Mouse (Mus musculus) bone marrow, adult 2 months (tissue): ENCODE data around the gene Mpo.
A peak's percentile ranks its signal among the peaks of the same experiment; 100 is the strongest.

Experiments
- CTCF ChIP-seq: fragments of 200-500 bp; IDR thresholded peaks from 2 replicates; pipeline ENCODE4 v1.5.1; 2011; ENCODE audit warnings: low read length, control low read depth; ENCODE audit not compliant: control insufficient read depth, insufficient read depth
- POLR2A ChIP-seq: fragments of 200-500 bp; IDR thresholded peaks from 2 replicates; pipeline ENCODE4 v1.6.1; 2011; ENCODE audit warnings: low read depth, mild to moderate bottlenecking, control low read depth, low read length, borderline replicate concordance; ENCODE audit not compliant: control insufficient read depth

- TF ChIP-seq CTCF (no peak), POLR2A (peak; percentile 97)
Measured at GRCm38 (mm10) chr11:87755360-87756017, 37.9 kb upstream of the Mpo start.
